Mouse (Mus musculus) embryonic facial prominence, embryonic 14.5 days (tissue): ENCODE measurements around the gene Cd164. TPM values are rescaled to one million over a fixed set of nuclear protein-coding genes. Genes with fewer than 3 reads are reported as not detected.

Experiments
- ATAC-seq: fragments of 200-750 bp; cut with Nextera tagmentation; 2 replicates; pipeline ENCODE4 v1.8.0; 2017; ENCODE audit warnings: low read depth, moderate number of reproducible peaks, moderate TSS enrichment
- DNase-seq: peaks from one replicate; pipeline ENCODE4 v3.0.0-alpha.2; 2015; ENCODE audit warnings: low spot score
- H3K27ac ChIP-seq: fragments of 300-500 bp; sonication (generic); replicated peaks from 2 replicates; pipeline ENCODE4 v1.5.1; 2014; ENCODE audit warnings: low read depth, mild to moderate bottlenecking, low read length, moderate library complexity
- H3K27me3 ChIP-seq: fragments of 300-500 bp; sonication (generic); replicated peaks from 2 replicates; pipeline ENCODE4 v1.6.1; 2014; ENCODE audit warnings: low read length; ENCODE audit not compliant: control insufficient read depth, insufficient read depth
- H3K36me3 ChIP-seq: fragments of 300-500 bp; sonication (generic); 2 replicates; pipeline ENCODE4 v1.6.1; 2014; ENCODE audit warnings: low read length, mixed read lengths; ENCODE audit not compliant: control insufficient read depth, insufficient read depth
- H3K4me1 ChIP-seq: fragments of 300-500 bp; sonication (generic); 2 replicates; pipeline ENCODE4 v1.6.1; 2014; ENCODE audit warnings: antibody characterized with exemption, low read length; ENCODE audit not compliant: control insufficient read depth, insufficient read depth
- H3K4me2 ChIP-seq: fragments of 300-500 bp; sonication (generic); 2 replicates; pipeline ENCODE4 v1.6.1; 2014; ENCODE audit warnings: low read depth, mild to moderate bottlenecking, low read length, moderate library complexity, mixed read lengths
- H3K4me3 ChIP-seq: fragments of 300-500 bp; sonication (generic); 2 replicates; pipeline ENCODE4 v1.5.1; 2014; ENCODE audit warnings: low read depth, mild to moderate bottlenecking, low read length
- H3K9ac ChIP-seq: fragments of 300-500 bp; sonication (generic); 2 replicates; pipeline ENCODE4 v1.6.1; 2014; ENCODE audit warnings: low read depth, mild to moderate bottlenecking, low read length, moderate library complexity, mixed read lengths
- H3K9me3 ChIP-seq: fragments of 300-500 bp; sonication (generic); 2 replicates; pipeline ENCODE4 v1.6.1; 2016; ENCODE audit warnings: low read length; ENCODE audit not compliant: control insufficient read depth
- WGBS: fragments of 180-500 bp; shearing (Covaris S2); extraction: QIAGEN DNeasy Blood & Tissue Kit; methylation state at CpG from one replicate; pipeline ENCODE4 v1.1.7; 2014; 5-methylcytosine and 5-hydroxymethylcytosine counted together
- polyA plus RNA-seq: library from polyadenylated mRNA; unstranded; fragments of >200 nt; fragmentation: Nextera tagmentation; extraction: Ambion mirVana; gene quantifications from 2 replicates; pipeline ENCODE4 v1.2.1, GENCODE M21; 2014

Gene Cd164
- polyA plus RNA-seq, 1 experiment from 2014 or later = 230 TPM

GRCm38 (mm10) chr10:41580441-41580840 is 61.2 kb downstream of the Cd164 start:
- Histone ChIP-seq H3K9me3 (no peaks in the 10 kb centered on the region), H3K4me3 (no peak overlapping the region), H3K36me3 (no peaks in the 10 kb centered on the region), H3K27me3 (no peaks in the 10 kb centered on the region), H3K4me2 (no peak overlapping the region), H3K27ac (no peak overlapping the region), H3K9ac (no peak overlapping the region), H3K4me1 (peaks cover 7% of the 10 kb centered on the region)
- DNase-seq (no peak), ATAC-seq (no peak)
- WGBS = 73% methylated on average over 4 of the region's 4 CpGs

Other genes with a start within 250 kb of the Cd164 start
- 16.8 and 18.4 TPM in 2 replicates for gene Fig4, start 216.2 kb upstream of the Cd164 start, polyA plus RNA-seq
- 0.13 and 0.21 TPM in 2 replicates for gene Ak9, start 215.4 kb upstream of the Cd164 start, polyA plus RNA-seq
- 15.4 and 16.6 TPM in 2 replicates for gene Zbtb24, start 69.0 kb upstream of the Cd164 start, polyA plus RNA-seq
- gene Mical1, start 43.1 kb upstream of the Cd164 start, polyA plus RNA-seq = 26.4 and 31.4 TPM in 2 replicates
- 36.0 and 43.9 TPM in 2 replicates for gene Smpd2, start 29.0 kb upstream of the Cd164 start, polyA plus RNA-seq
- 1.6 and 2.0 TPM in 2 replicates for gene Ppil6, start 29.0 kb upstream of the Cd164 start, polyA plus RNA-seq
- 1.6 and 2.4 TPM in 2 replicates for gene Ccdc162, start 197.2 kb downstream of the Cd164 start, polyA plus RNA-seq